Mouse (Mus musculus) testis, adult 2 months (tissue): Measurements from ENCODE around the gene Sdccag8.

Experiments
- CTCF ChIP-seq: fragments of 200-500 bp; IDR thresholded peaks from 2 replicates; pipeline ENCODE4 v1.5.1; 2012; ENCODE audit warnings: low read depth, mild to moderate bottlenecking, inconsistent platforms, low read length, moderate library complexity; ENCODE audit not compliant: control insufficient read depth, insufficient read depth, insufficient replicate concordance
- POLR2A ChIP-seq: fragments of 200-500 bp; IDR thresholded peaks from 2 replicates; pipeline ENCODE4 v1.6.1; 2012; ENCODE audit warnings: low read depth, mild to moderate bottlenecking, inconsistent platforms, low read length, moderate library complexity; ENCODE audit not compliant: control insufficient read depth

- TF ChIP-seq CTCF, result no peak
- TF ChIP-seq POLR2A, result no peak
Measured at GRCm38 (mm10) chr1:176886002-176886401, 71.5 kb downstream of the Sdccag8 start.
